Mouse (Mus musculus): ENCODE results near the gene Rpl31. TPM values are rescaled to one million over a fixed set of nuclear protein-coding genes. Genes with fewer than 3 reads are reported as not detected.

Rpl31 gene
- total RNA-seq, 2 experiments from 2014 or later = 430 to 527 TPM

GRCm38 (mm10) chr1:39393217-39393867 lies 25.7 kb downstream of the Rpl31 start:
- intact Hi-C loops (cut with DNase I) = loop anchor here (2.0 kb wide), 1 partner anchor 129 kb away; no protein-coding TSS in a partner anchor
- DNase-seq = no peak

GRCm38 (mm10) chr1:39394096-39394495 lies 26.5 kb downstream of the Rpl31 start:
- intact Hi-C loops (cut with DNase I) = no loop called here
- DNase-seq = peak in 1 of 2 experiments; percentile 40

GRCm38 (mm10) chr1:39394650-39395049 lies 27.0 kb downstream of the Rpl31 start:
- intact Hi-C loops (cut with DNase I) = no loop called here

GRCm38 (mm10) chr1:39396347-39396746 lies 28.7 kb downstream of the Rpl31 start:
- no peak for DNase-seq
- intact Hi-C loops (cut with DNase I) = no loop called here

More at GRCm38 (mm10) chr1:39394650-39395049, 27.0 kb downstream of the Rpl31 start:
- no peak for DNase-seq

- DNase-seq = no peak
- intact Hi-C loops (cut with DNase I) = no loop called here
These were observed 30.6 kb downstream of the Rpl31 start for GRCm38 (mm10) chr1:39398284-39398683.

- no peak for DNase-seq
- intact Hi-C loops (cut with DNase I) = no loop called here
These were observed 31.6 kb downstream of the Rpl31 start for GRCm38 (mm10) chr1:39399228-39399627.

GRCm38 (mm10) chr1:39400173-39400572 lies 32.5 kb downstream of the Rpl31 start:
- DNase-seq = no peak
- intact Hi-C loops (cut with DNase I) = no loop called here

GRCm38 (mm10) chr1:39407108-39407507 lies 39.5 kb downstream of the Rpl31 start:
- intact Hi-C loops (cut with DNase I) = no loop called here
- DNase-seq = no peak

GRCm38 (mm10) chr1:39408123-39408522 lies 40.5 kb downstream of the Rpl31 start:
- no peak for DNase-seq
- intact Hi-C loops (cut with DNase I) = no loop called here

GRCm38 (mm10) chr1:39408668-39409067 lies 41.0 kb downstream of the Rpl31 start:
- DNase-seq = no peak
- intact Hi-C loops (cut with DNase I) = no loop called here

- no peak for DNase-seq
- intact Hi-C loops (cut with DNase I) = no loop called here
These were observed 42.6 kb downstream of the Rpl31 start for GRCm38 (mm10) chr1:39410085-39410821.

GRCm38 (mm10) chr1:39417817-39418216 lies 50.2 kb downstream of the Rpl31 start:
- no peak for DNase-seq
- intact Hi-C loops (cut with DNase I) = no loop called here

GRCm38 (mm10) chr1:39418852-39419251 lies 51.2 kb downstream of the Rpl31 start:
- no peak for DNase-seq
- intact Hi-C loops (cut with DNase I) = no loop called here

GRCm38 (mm10) chr1:39420987-39421386 lies 53.3 kb downstream of the Rpl31 start:
- intact Hi-C loops (cut with DNase I) = no loop called here
- DNase-seq = no peak

Other genes with a start within 250 kb of the Rpl31 start
- under 1 TPM; 0.54 to 0.96 TPM for gene Npas2, start 174.1 kb upstream of the Rpl31 start, total RNA-seq (2021)
- 1 to 10 TPM; 6.3 to 7.8 TPM for gene Tbc1d8, start 110.9 kb downstream of the Rpl31 start, total RNA-seq (2021)
- 10 to 100 TPM; 14.9 to 17.0 TPM for gene Cnot11, start 167.2 kb downstream of the Rpl31 start, total RNA-seq (2021)
- 1 to 10 TPM; 6.0 to 6.9 TPM for gene Rnf149, start 209.6 kb downstream of the Rpl31 start, total RNA-seq (2021)